Mouse (Mus musculus) liver, embryonic 14.5 days (tissue): ENCODE measurements around the gene Pla2g6.

Experiments
- CTCF ChIP-seq: IDR thresholded peaks from 2 replicates; pipeline ENCODE4 v1.5.1; 2016; ENCODE audit warnings: antibody characterized with exemption, low read depth, control low read depth
- EP300 ChIP-seq: IDR thresholded peaks from 2 replicates; pipeline ENCODE4 v1.6.1; 2016; ENCODE audit warnings: antibody characterized with exemption, low read depth

GRCm38 (mm10) chr15:79258521-79258920 is 69.7 kb downstream of the Pla2g6 start:
- TF ChIP-seq CTCF (no peak), EP300 (no peak)
